Mouse (Mus musculus): ENCODE results near the gene Vnn3. TPM values are rescaled to one million over a fixed set of nuclear protein-coding genes. Genes with fewer than 3 reads are reported as not detected.

Vnn3 gene
- total RNA-seq, 2 experiments from 2014 or later, result not detected

GRCm38 (mm10) chr10:23837115-23837514 is 14.1 kb upstream of the Vnn3 start:
- H3K4me3 ChIP-seq, result no peak overlapping the region
- DNase-seq, result no peak
- no peak overlapping the region for H3K27ac ChIP-seq
- TF ChIP-seq CTCF (IDR thresholded peaks at IDR 0.05), result no peak
- intact Hi-C loops (cut with DNase I), result no loop called here

- intact Hi-C loops (cut with DNase I), result no loop called here
- no peak for TF ChIP-seq CTCF (IDR thresholded peaks at IDR 0.05)
- H3K4me3 ChIP-seq, result no peak overlapping the region
- H3K27ac ChIP-seq, result no peak overlapping the region
- no peak for DNase-seq
Observed at GRCm38 (mm10) chr10:23838910-23839309, 12.4 kb upstream of the Vnn3 start.

- Histone ChIP-seq H3K27ac (no peak overlapping the region), H3K4me3 (no peak overlapping the region)
- no peak for DNase-seq
- intact Hi-C loops (cut with DNase I), result no loop called here
- no peak for TF ChIP-seq CTCF (IDR thresholded peaks at IDR 0.05)
Observed at GRCm38 (mm10) chr10:23839368-23839767, 11.9 kb upstream of the Vnn3 start.

- intact Hi-C loops (cut with DNase I), result no loop called here
- no peak overlapping the region for H3K4me3 ChIP-seq
- DNase-seq, result no peak
- TF ChIP-seq CTCF (IDR thresholded peaks at IDR 0.05), result no peak
- H3K27ac ChIP-seq, result no peak overlapping the region
Observed at GRCm38 (mm10) chr10:23840496-23840895, 10.8 kb upstream of the Vnn3 start.

GRCm38 (mm10) chr10:23852096-23852495 is 834 bp downstream of the Vnn3 start:
- H3K4me3 ChIP-seq, result no peak overlapping the region
- TF ChIP-seq CTCF (IDR thresholded peaks at IDR 0.05), result no peak
- H3K27ac ChIP-seq, result no peak overlapping the region
- intact Hi-C loops (cut with DNase I), result no loop called here
- no peak for DNase-seq

- no peak for TF ChIP-seq CTCF (IDR thresholded peaks at IDR 0.05)
- no peak overlapping the region for H3K4me3 ChIP-seq
- no peak overlapping the region for H3K27ac ChIP-seq
- intact Hi-C loops (cut with DNase I), result no loop called here
- DNase-seq, result no peak
Observed at GRCm38 (mm10) chr10:23864362-23865312, 13.4 kb downstream of the Vnn3 start.

- peak; percentile 46 for TF ChIP-seq CTCF (IDR thresholded peaks at IDR 0.05)
- intact Hi-C loops (cut with DNase I), result no loop called here
- no peak overlapping the region for H3K27ac ChIP-seq
- H3K4me3 ChIP-seq, result no peak overlapping the region
- DNase-seq, result no peak
Observed at GRCm38 (mm10) chr10:23880695-23881094, 29.4 kb downstream of the Vnn3 start.

- TF ChIP-seq CTCF (IDR thresholded peaks at IDR 0.05), result no peak
- H3K4me3 ChIP-seq, result no peak overlapping the region
- intact Hi-C loops (cut with DNase I), result no loop called here
- no peak overlapping the region for H3K27ac ChIP-seq
- no peak for DNase-seq
Observed at GRCm38 (mm10) chr10:23884910-23885309, 33.6 kb downstream of the Vnn3 start.

- DNase-seq, result no peak
- H3K27ac ChIP-seq, result no peak overlapping the region
- H3K4me3 ChIP-seq, result no peak overlapping the region
- TF ChIP-seq CTCF (IDR thresholded peaks at IDR 0.05), result no peak
- intact Hi-C loops (cut with DNase I), result no loop called here
Observed at GRCm38 (mm10) chr10:23886060-23886459, 34.8 kb downstream of the Vnn3 start.

GRCm38 (mm10) chr10:23892987-23893386 is 41.7 kb downstream of the Vnn3 start:
- no peak overlapping the region for H3K4me3 ChIP-seq
- no peak for DNase-seq
- H3K27ac ChIP-seq, result no peak overlapping the region
- intact Hi-C loops (cut with DNase I), result no loop called here
- no peak for TF ChIP-seq CTCF (IDR thresholded peaks at IDR 0.05)

GRCm38 (mm10) chr10:23894601-23895349 is 43.5 kb downstream of the Vnn3 start, which contains the start of gene Vnn1:
Gene Vnn1 (plus strand): TSS chr10:23894688.
- no peak within 1 kb of the TSS for H3K27ac ChIP-seq
- peak within 1 kb of the TSS; percentile 63 for H3K4me3 ChIP-seq
- DNase-seq, result no peak
- no peak for TF ChIP-seq CTCF (IDR thresholded peaks at IDR 0.05)
- intact Hi-C loops (cut with DNase I), result no loop called here

GRCm38 (mm10) chr10:23895376-23895775 is 44.1 kb downstream of the Vnn3 start:
- intact Hi-C loops (cut with DNase I), result no loop called here
- H3K4me3 ChIP-seq, result peak overlapping the region; percentile 63
- no peak overlapping the region for H3K27ac ChIP-seq
- TF ChIP-seq CTCF (IDR thresholded peaks at IDR 0.05), result no peak
- DNase-seq, result no peak

GRCm38 (mm10) chr10:23901119-23901518 is 49.9 kb downstream of the Vnn3 start:
- intact Hi-C loops (cut with DNase I), result no loop called here
- no peak for TF ChIP-seq CTCF (IDR thresholded peaks at IDR 0.05)
- Histone ChIP-seq H3K4me3 (no peak overlapping the region), H3K27ac (no peak overlapping the region)
- no peak for DNase-seq

Data from gastrocnemius, adult 2 months (tissue).